In genomic region chr10:18627530-18627929, GRCm38 (mm10) we compare ENCODE assay signal across 20 mouse cellular contexts.
DNase-seq lines count a peak whose midpoint lies in the region; ATAC-seq and TF ChIP-seq lines count a peak whose summit lies in the region.
"Had no signal": no experiment of that assay in that cellular context is flagged by ENCODE, and none has a peak within 500 bp of the region (broad histone marks: within the 10 kb centered on the region; RNA-seq: fewer than 3 reads in every experiment).

No protein-coding gene starts in this region.

- DNase-seq in layer of hippocampus, adult 2 months (ENCODE audit: low spot score in 2 of 2) = peak; percentile 43 to 60
- DNase-seq in layer of hippocampus, postnatal 25 days (ENCODE audit: extremely low spot score in 1 of 2, low spot score in 1 of 2) = no peak
- peak; percentile 48 to 65 for DNase-seq in layer of hippocampus, adult 8-10 months (ENCODE audit: low spot score in 2 of 2)
- DNase-seq in left cerebral cortex, postnatal 14 days (ENCODE audit: low spot score in 2 of 2) = peak; percentile 71 to 84
- DNase-seq in adrenal gland, adult 8-10 months = no peak
- no peak for DNase-seq in natural killer cell, adult 2 months (ENCODE audit: low spot score in 2 of 2)
- DNase-seq: B cell, adult 2 months; embryo, embryonic 11 days; gastrocnemius, postnatal 36 days; kidney, adult 8-10 months; kidney, postnatal 36 days; liver; lung, adult 2 months; thymus, postnatal 4 days had no signal

- ATAC-seq in megakaryocyte progenitor cell, adult 5-6 weeks (replicated peaks; ENCODE audit: poor library complexity) = no peak
- ATAC-seq: forebrain, embryonic 14.5 days; midbrain, embryonic 15.5 days; Patski had no signal

- intact Hi-C loops in left cerebral cortex, postnatal 14 days (cut with DNase I) = no loop called here

- no peak overlapping the region for H3K4me3 ChIP-seq in layer of hippocampus, adult 2 months
- H3K4me3 ChIP-seq: midbrain, embryonic 15.5 days had no signal

- TF ChIP-seq CTCF in layer of hippocampus, adult 2 months (conservative IDR thresholded peaks at IDR 0.05) = no peak

- peak overlapping the region; percentile 59; the same call in 1 of the 2 replicates for H3K27ac ChIP-seq in layer of hippocampus, adult 2 months
- H3K27ac ChIP-seq: macrophage; midbrain, embryonic 15.5 days; stomach, postnatal 0 days had no signal

Comparison
In these comparisons a context has a peak if more than half of its experiments do, and no peak if none do; other contexts are left out.
1. DNase-seq: peak in layer of hippocampus, adult 2 months (2 of 2), layer of hippocampus, adult 8-10 months (2 of 2) and left cerebral cortex, postnatal 14 days (2 of 2); none in layer of hippocampus, postnatal 25 days (0 of 2), adrenal gland, adult 8-10 months (single experiment) and natural killer cell, adult 2 months (0 of 2).